Mouse (Mus musculus): ENCODE measurements at regions not wholly inside any gene's neighbourhood (a gene's known extent, or its start where the extent isn't known, plus 50 kb on each side); places are given as distances from the start of the nearest gene placed in this dataset.

- DNase-seq (ENCODE audit: low spot score) = no peak
These were observed 77.0 kb upstream of the Irx3 start for GRCm38 (mm10) chr8:91878886-91879285.

- DNase-seq (ENCODE audit: low spot score) = peak; percentile 80
These were observed 74.3 kb upstream of the Irx3 start for GRCm38 (mm10) chr8:91876161-91876560.

- no peak for DNase-seq (ENCODE audit: low spot score)
These were observed 71.4 kb upstream of the Irx3 start for GRCm38 (mm10) chr8:91873232-91873631.

GRCm38 (mm10) chr8:91872278-91873115 is 70.6 kb upstream of the Irx3 start:
- peak; percentile 72 for DNase-seq (ENCODE audit: low spot score)

GRCm38 (mm10) chr8:91867069-91867468 is 65.2 kb upstream of the Irx3 start:
- DNase-seq (ENCODE audit: low spot score) = peak; percentile 55

- no peak for DNase-seq (ENCODE audit: low spot score)
These were observed 64.2 kb upstream of the Irx3 start for GRCm38 (mm10) chr8:91866076-91866475.

- peak; percentile 46 for DNase-seq (ENCODE audit: low spot score)
These were observed 63.5 kb upstream of the Irx3 start for GRCm38 (mm10) chr8:91865361-91865760.

- DNase-seq (ENCODE audit: low spot score) = no peak
These were observed 61.6 kb upstream of the Irx3 start for GRCm38 (mm10) chr8:91863505-91863904.

GRCm38 (mm10) chr8:91855881-91856280 is 54.0 kb upstream of the Irx3 start:
- no peak for DNase-seq (ENCODE audit: low spot score)

GRCm38 (mm10) chr8:91854369-91854768 is 52.5 kb upstream of the Irx3 start:
- no peak for DNase-seq (ENCODE audit: low spot score)

GRCm38 (mm10) chr8:91853803-91854202 is 51.9 kb upstream of the Irx3 start:
- peak; percentile 33 for DNase-seq (ENCODE audit: low spot score)

- DNase-seq (ENCODE audit: low spot score) = no peak
These were observed 51.5 kb upstream of the Irx3 start for GRCm38 (mm10) chr8:91853336-91853735.
